Mouse (Mus musculus) neural tube, embryonic 14.5 days (tissue): Measurements from ENCODE around the gene Pard3b. TPM values are rescaled to one million over a fixed set of nuclear protein-coding genes. Genes with fewer than 3 reads are reported as not detected.

ENCODE experiments used
- ATAC-seq: fragments of 200-750 bp; cut with Nextera tagmentation; 2 replicates; pipeline ENCODE4 v1.8.0; 2017; ENCODE audit warnings: low read depth, mild to moderate bottlenecking, moderate TSS enrichment, moderate library complexity
- H3K27ac ChIP-seq: fragments of 300-500 bp; sonication (generic); 2 replicates; pipeline ENCODE4 v1.5.1; 2014; ENCODE audit warnings: low read depth, mild to moderate bottlenecking, control low read depth, low read length, moderate library complexity, mixed read lengths
- H3K27me3 ChIP-seq: fragments of 300-500 bp; sonication (generic); 2 replicates; pipeline ENCODE4 v1.6.1; 2014; ENCODE audit warnings: low read length; ENCODE audit not compliant: control insufficient read depth, insufficient read depth
- H3K36me3 ChIP-seq: fragments of 300-500 bp; sonication (generic); 2 replicates; pipeline ENCODE4 v1.6.1; 2014; ENCODE audit warnings: low read length, mixed read lengths; ENCODE audit not compliant: control insufficient read depth, insufficient read depth
- H3K4me1 ChIP-seq: fragments of 300-500 bp; sonication (generic); 2 replicates; pipeline ENCODE4 v1.6.1; 2014; ENCODE audit warnings: low read length; ENCODE audit not compliant: control insufficient read depth, insufficient read depth
- H3K4me2 ChIP-seq: fragments of 300-500 bp; sonication (generic); 2 replicates; pipeline ENCODE4 v1.6.1; 2014; ENCODE audit warnings: mild to moderate bottlenecking, low read depth, low read length, control low read depth
- H3K4me3 ChIP-seq: fragments of 300-500 bp; sonication (generic); 2 replicates; pipeline ENCODE4 v1.5.1; 2014; ENCODE audit warnings: low read depth, low read length, control low read depth, mixed read lengths
- H3K9ac ChIP-seq: fragments of 300-500 bp; sonication (generic); replicated peaks from 2 replicates; pipeline ENCODE4 v1.6.1; 2014; ENCODE audit warnings: low read depth, mild to moderate bottlenecking, control low read depth, low read length, mixed read lengths
- H3K9me3 ChIP-seq: fragments of 300-500 bp; sonication (generic); 2 replicates; pipeline ENCODE4 v1.6.1; 2016; ENCODE audit warnings: low read length; ENCODE audit not compliant: control insufficient read depth
- WGBS: fragments of 180-500 bp; shearing (Covaris S2); extraction: QIAGEN DNeasy Blood & Tissue Kit; methylation state at CpG from one replicate; pipeline ENCODE4 v1.1.7; 2014; 5-methylcytosine and 5-hydroxymethylcytosine counted together
- polyA plus RNA-seq: library from polyadenylated mRNA; unstranded; fragments of >200 nt; fragmentation: Nextera tagmentation; extraction: Ambion mirVana; gene quantifications from 2 replicates; pipeline ENCODE4 v1.2.1, GENCODE M21; 2014

Pard3b gene
- polyA plus RNA-seq, 1 experiment from 2014 or later, result 9.9 TPM

GRCm38 (mm10) chr1:62414521-62414920 is 775.9 kb downstream of the Pard3b start:
- 82% methylated on average over 6 of the region's 6 CpGs for WGBS
- no peak overlapping the region for H3K4me3 ChIP-seq
- no peaks in the 10 kb centered on the region for H3K27me3 ChIP-seq
- H3K4me2 ChIP-seq, result no peak overlapping the region
- no peaks in the 10 kb centered on the region for H3K4me1 ChIP-seq
- no peaks in the 10 kb centered on the region for H3K36me3 ChIP-seq
- no peak for ATAC-seq
- no peaks in the 10 kb centered on the region for H3K9me3 ChIP-seq
- no peak overlapping the region for H3K27ac ChIP-seq
- no peak overlapping the region for H3K9ac ChIP-seq

DNA sequence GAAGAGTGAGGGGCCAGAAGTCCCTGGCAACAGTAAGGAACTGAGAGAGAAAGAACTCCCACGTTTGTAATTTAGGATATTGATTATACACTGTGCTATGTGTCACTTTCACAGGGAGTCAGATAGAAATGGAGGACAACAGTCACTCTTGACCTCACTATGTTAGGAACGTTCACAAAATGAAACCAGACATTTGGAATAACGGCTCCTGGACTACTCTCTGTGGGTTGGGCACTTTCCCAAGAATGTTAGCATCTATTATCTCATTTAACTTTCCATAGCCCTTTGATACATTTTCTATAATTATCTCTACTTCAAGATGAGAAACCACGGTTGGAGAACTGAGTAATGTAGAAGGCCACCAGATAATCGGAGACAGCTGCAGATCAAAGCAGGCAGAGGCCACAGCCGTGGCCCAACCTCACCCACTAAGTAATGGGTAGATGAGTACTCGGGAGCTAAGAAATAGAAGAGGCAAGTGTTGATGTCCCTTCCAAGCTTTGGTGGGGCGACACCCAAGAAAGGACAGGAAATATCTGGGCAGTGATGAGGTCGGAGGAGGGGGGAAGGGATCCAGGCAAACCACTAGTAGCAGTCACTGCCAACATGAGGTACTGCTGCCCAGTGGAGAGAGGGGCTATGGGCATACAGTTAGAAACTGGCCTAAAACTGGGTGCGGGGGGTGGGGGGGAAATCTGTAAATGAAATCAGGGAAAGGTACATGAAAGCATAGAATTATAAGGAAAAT is 778.2 kb downstream of the Pard3b start:
- Histone ChIP-seq H3K4me2 (no peak overlapping the region), H3K27me3 (no peaks in the 10 kb centered on the region), H3K4me1 (no peaks in the 10 kb centered on the region), H3K9ac (no peak overlapping the region), H3K36me3 (no peaks in the 10 kb centered on the region), H3K27ac (no peak overlapping the region), H3K9me3 (no peaks in the 10 kb centered on the region), H3K4me3 (no peak overlapping the region)
- no peak for ATAC-seq
- WGBS, result 91% methylated on average over 10 of the region's 10 CpGs

- H3K4me3 ChIP-seq, result no peak overlapping the region
- no peaks in the 10 kb centered on the region for H3K36me3 ChIP-seq
- no peaks in the 10 kb centered on the region for H3K27me3 ChIP-seq
- no peak overlapping the region for H3K4me2 ChIP-seq
- no peak overlapping the region for H3K27ac ChIP-seq
- no peak overlapping the region for H3K9ac ChIP-seq
- 80% methylated on average over 10 of the region's 10 CpGs for WGBS
- no peaks in the 10 kb centered on the region for H3K9me3 ChIP-seq
- no peak for ATAC-seq
- H3K4me1 ChIP-seq, result no peaks in the 10 kb centered on the region
Observed at GRCm38 (mm10) chr1:62422896-62423650, 784.4 kb downstream of the Pard3b start.

GRCm38 (mm10) chr1:62425369-62425768 is 786.7 kb downstream of the Pard3b start:
- no peaks in the 10 kb centered on the region for H3K27me3 ChIP-seq
- no peaks in the 10 kb centered on the region for H3K4me1 ChIP-seq
- no peak for ATAC-seq
- H3K27ac ChIP-seq, result no peak overlapping the region
- whole genome bisulfite sequencing, result 77% methylated on average over 2 of the region's 2 CpGs
- H3K9me3 ChIP-seq, result no peaks in the 10 kb centered on the region
- H3K36me3 ChIP-seq, result no peaks in the 10 kb centered on the region
- no peak overlapping the region for H3K4me3 ChIP-seq
- no peak overlapping the region for H3K4me2 ChIP-seq
- H3K9ac ChIP-seq, result no peak overlapping the region

DNA sequence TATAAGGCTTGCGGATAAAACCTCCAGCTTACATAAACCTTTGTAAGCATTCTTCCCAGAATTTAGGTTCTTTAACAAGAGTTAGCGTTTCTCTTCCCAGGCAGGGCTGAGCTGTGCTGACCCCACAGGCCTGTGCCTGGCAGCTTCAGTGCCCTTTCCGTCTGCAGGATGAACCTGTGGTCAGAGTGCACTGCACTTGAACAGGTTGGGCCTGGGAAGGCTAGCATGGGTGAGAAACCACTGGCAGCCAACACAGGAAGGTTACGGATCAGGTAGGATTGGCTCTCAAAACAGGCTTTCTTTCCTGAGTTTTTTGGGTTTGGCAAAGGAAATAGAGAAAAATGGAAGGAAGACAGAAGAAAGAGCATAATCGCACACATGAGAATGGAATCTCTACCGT is 790.1 kb downstream of the Pard3b start:
- Histone ChIP-seq H3K9me3 (no peaks in the 10 kb centered on the region), H3K36me3 (no peaks in the 10 kb centered on the region), H3K27me3 (no peaks in the 10 kb centered on the region), H3K4me2 (no peak overlapping the region), H3K9ac (no peak overlapping the region), H3K4me3 (no peak overlapping the region), H3K27ac (no peak overlapping the region), H3K4me1 (no peaks in the 10 kb centered on the region)
- 75% methylated on average over 6 of the region's 6 CpGs for WGBS
- no peak for ATAC-seq

DNA sequence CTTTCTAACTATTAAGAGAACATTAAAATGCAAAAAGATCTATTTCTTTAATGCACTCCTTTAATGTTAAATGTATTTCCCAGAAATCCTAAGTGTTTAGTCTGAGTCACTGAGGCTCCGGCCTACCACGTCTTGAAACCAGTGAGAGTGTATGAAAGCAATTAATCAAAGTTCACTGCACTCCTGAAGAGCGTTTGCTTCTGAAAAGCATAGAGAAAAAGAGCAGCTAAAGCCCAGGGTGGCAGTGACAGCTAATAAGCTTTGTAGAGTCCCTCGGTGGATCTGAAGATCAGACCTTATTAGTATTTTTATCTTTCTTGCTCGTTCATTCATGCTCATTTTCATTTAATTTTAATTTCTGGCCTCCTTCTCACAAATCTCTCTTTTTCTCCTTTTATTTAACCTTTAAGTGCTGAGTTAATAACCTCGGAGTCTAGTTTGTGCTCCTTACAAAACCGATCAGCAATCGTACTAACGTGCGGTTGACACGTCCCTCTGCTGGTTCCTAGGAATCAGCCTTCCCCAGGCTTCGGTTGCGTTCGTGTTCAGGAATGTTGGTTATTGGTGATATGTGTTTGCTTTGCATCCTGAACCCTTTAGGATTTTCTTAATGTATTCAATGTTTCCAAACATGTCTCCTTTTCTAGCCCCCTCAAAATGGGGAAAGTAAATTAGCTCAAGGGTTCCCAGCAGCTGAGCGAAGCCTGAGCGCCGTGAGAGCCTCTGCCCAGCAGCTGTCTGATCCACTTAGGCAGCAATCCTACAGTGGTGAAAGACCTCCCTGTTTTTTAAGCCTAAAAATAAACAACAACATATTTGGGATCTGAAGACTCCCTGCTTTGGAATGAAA is 790.9 kb downstream of the Pard3b start:
- no peak for ATAC-seq
- no peaks in the 10 kb centered on the region for H3K27me3 ChIP-seq
- H3K9me3 ChIP-seq, result no peaks in the 10 kb centered on the region
- WGBS, result 65% methylated on average over 17 of the region's 17 CpGs
- H3K36me3 ChIP-seq, result no peaks in the 10 kb centered on the region
- no peaks in the 10 kb centered on the region for H3K4me1 ChIP-seq
- no peak overlapping the region for H3K9ac ChIP-seq
- no peak overlapping the region for H3K4me3 ChIP-seq
- no peak overlapping the region for H3K4me2 ChIP-seq
- H3K27ac ChIP-seq, result no peak overlapping the region

- no peak for ATAC-seq
- Histone ChIP-seq H3K4me1 (no peaks in the 10 kb centered on the region), H3K27me3 (no peaks in the 10 kb centered on the region), H3K9ac (no peak overlapping the region), H3K9me3 (no peaks in the 10 kb centered on the region), H3K27ac (no peak overlapping the region), H3K36me3 (no peaks in the 10 kb centered on the region), H3K4me2 (no peak overlapping the region), H3K4me3 (no peak overlapping the region)
- 49% methylated on average over 6 of the region's 6 CpGs for WGBS
Observed at GRCm38 (mm10) chr1:62431054-62431453, 792.4 kb downstream of the Pard3b start.

DNA sequence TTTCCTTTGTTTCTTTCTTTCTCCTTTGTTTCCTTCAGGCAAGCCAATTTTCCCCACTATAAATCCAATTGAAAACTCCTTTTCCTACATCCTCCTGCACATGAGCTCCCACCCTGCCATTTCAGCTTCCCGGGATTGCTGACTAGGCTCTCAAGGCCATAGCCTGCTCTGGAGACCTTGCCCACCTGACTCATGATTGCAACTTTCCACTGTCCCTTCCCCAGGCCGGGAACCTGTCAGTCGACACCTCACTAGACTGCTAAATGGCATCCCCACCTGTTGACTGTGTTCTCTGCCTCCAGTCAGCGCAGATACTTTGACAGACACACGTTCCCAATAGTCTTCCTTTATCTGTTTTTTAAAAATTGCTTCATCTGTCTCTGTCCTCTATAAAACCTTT is 795.3 kb downstream of the Pard3b start:
- Histone ChIP-seq H3K9me3 (no peaks in the 10 kb centered on the region), H3K4me3 (no peak overlapping the region), H3K4me1 (no peaks in the 10 kb centered on the region), H3K27me3 (no peaks in the 10 kb centered on the region), H3K27ac (no peak overlapping the region), H3K4me2 (no peak overlapping the region), H3K9ac (no peak overlapping the region), H3K36me3 (no peaks in the 10 kb centered on the region)
- WGBS, result 73% methylated on average over 5 of the region's 5 CpGs
- no peak for ATAC-seq

DNA sequence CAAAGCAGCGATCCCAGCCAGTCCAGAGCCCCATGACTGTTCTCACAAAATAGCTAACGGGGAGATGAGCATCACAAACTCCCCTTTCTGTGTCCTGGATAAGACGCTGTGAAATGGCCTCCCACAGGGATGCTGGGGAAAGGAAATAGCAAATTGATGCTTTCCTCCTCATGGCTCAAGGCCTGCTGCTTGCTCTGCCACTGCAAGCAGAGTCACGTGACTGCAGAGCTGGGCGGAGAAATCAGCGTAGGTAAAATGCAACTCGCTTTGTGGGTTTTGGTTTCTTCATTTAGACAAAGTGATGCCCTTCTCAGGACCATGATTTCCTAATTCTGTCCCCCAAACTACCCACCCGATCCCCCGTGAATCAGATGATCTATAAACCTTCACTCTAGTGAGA is 797.2 kb downstream of the Pard3b start:
- no peaks in the 10 kb centered on the region for H3K4me1 ChIP-seq
- no peak overlapping the region for H3K27ac ChIP-seq
- no peaks in the 10 kb centered on the region for H3K36me3 ChIP-seq
- no peak overlapping the region for H3K4me3 ChIP-seq
- no peak overlapping the region for H3K9ac ChIP-seq
- ATAC-seq, result no peak
- no peaks in the 10 kb centered on the region for H3K9me3 ChIP-seq
- 59% methylated on average over 9 of the region's 9 CpGs for WGBS
- H3K27me3 ChIP-seq, result no peaks in the 10 kb centered on the region
- no peak overlapping the region for H3K4me2 ChIP-seq
